Mouse (Mus musculus) CH12.LX (cell line): Measurements from ENCODE around the gene Grap. TPM values are rescaled to one million over a fixed set of nuclear protein-coding genes. Genes with fewer than 3 reads are reported as not detected.

Experiments used
- DNase-seq: peaks from one replicate; pipeline ENCODE4 v3.0.0-alpha.2; 2013; ENCODE audit errors: extremely low read depth
- H3K27ac ChIP-seq: 2 replicates; pipeline ENCODE4 v1.5.1; 2012; ENCODE audit warnings: low read depth, mild to moderate bottlenecking, control low read depth, moderate library complexity; ENCODE audit not compliant: insufficient read depth
- H3K27me3 ChIP-seq: replicated peaks from 2 replicates; pipeline ENCODE3; 2012; ENCODE audit warnings: inconsistent platforms
- H3K36me3 ChIP-seq, 2 experiments: replicated peaks in 1 of 2; 2 replicates each; pipeline versions ENCODE3 to v1.6.1; 2012; ENCODE audit warnings: inconsistent platforms in 1 of 2, low read length in 1 of 2, mild to moderate bottlenecking in 1 of 2, mixed read lengths in 1 of 2, moderate library complexity in 1 of 2; ENCODE audit not compliant: control insufficient read depth in 1 of 2, insufficient read depth in 1 of 2
- H3K4me1 ChIP-seq, 2 experiments: 2 replicates each; pipeline ENCODE4 v1.6.1; 2012; ENCODE audit warnings: inconsistent platforms in 1 of 2, moderate library complexity in 1 of 2; ENCODE audit not compliant: insufficient read depth in 2 of 2, control insufficient read depth in 1 of 2
- H3K4me2 ChIP-seq: 2 replicates; pipeline ENCODE4 v1.6.1; 2012; ENCODE audit warnings: low read depth, mild to moderate bottlenecking, control low read depth; ENCODE audit not compliant: poor library complexity, insufficient read depth, severe bottlenecking
- H3K4me3 ChIP-seq, 3 experiments: fragments of 150-350 bp in 1 of 3; sonication (generic) in 1 of 3; replicated peaks in 1 of 3; 2 replicates each; pipeline versions ENCODE3 to v1.5.1; 2011 to 2012; ENCODE audit warnings: low read depth in 2 of 3, low read length in 2 of 3, mild to moderate bottlenecking in 2 of 3, moderate library complexity in 2 of 3, control low read depth in 1 of 3, improper control_type of control experiment in 1 of 3, inconsistent platforms in 1 of 3, mixed read lengths in 1 of 3; ENCODE audit not compliant: poor library complexity in 1 of 3
- H3K79me2 ChIP-seq: replicated peaks from 2 replicates; pipeline ENCODE4 v1.6.1; 2012; ENCODE audit warnings: mild to moderate bottlenecking, moderate library complexity; ENCODE audit not compliant: control insufficient read depth, poor library complexity, insufficient read depth, severe bottlenecking; ENCODE audit errors: extremely low read depth
- H3K9ac ChIP-seq: 2 replicates; pipeline ENCODE4 v1.6.1; 2012; ENCODE audit warnings: low read depth, mild to moderate bottlenecking, control low read depth, moderate library complexity; ENCODE audit not compliant: insufficient read depth
- H3K9me3 ChIP-seq: replicated peaks from 2 replicates; pipeline ENCODE3; 2012; ENCODE audit warnings: low read length, inconsistent platforms, mixed read lengths
- BHLHE40 ChIP-seq: IDR thresholded peaks from 2 replicates; pipeline ENCODE4 v1.6.1; 2011; ENCODE audit warnings: mild to moderate bottlenecking, low read depth, low read length, improper control_type of control experiment
- CHD1 ChIP-seq: IDR thresholded peaks from 2 replicates; pipeline ENCODE4 v1.6.1; 2012; ENCODE audit warnings: low read depth, low read length, improper control_type of control experiment, inconsistent platforms
- CHD2 ChIP-seq: IDR thresholded peaks from 2 replicates; pipeline ENCODE4 v1.6.1; 2011; ENCODE audit warnings: low read length, improper control_type of control experiment
- CTCF ChIP-seq, 2 experiments: IDR thresholded peaks in 1 of 2; conservative IDR thresholded peaks in 1 of 2; 2 replicates each; pipeline ENCODE4 v1.5.1; 2011 to 2012; ENCODE audit warnings: low read depth in 2 of 2, low read length in 2 of 2, improper control_type of control experiment in 1 of 2, inconsistent platforms in 1 of 2, mild to moderate bottlenecking in 1 of 2, moderate library complexity in 1 of 2
- E2F4 ChIP-seq: IDR thresholded peaks from 2 replicates; pipeline ENCODE4 v1.6.1; 2011; ENCODE audit warnings: low read depth, low read length, improper control_type of control experiment; ENCODE audit not compliant: insufficient replicate concordance
- ELF1 ChIP-seq: IDR thresholded peaks from 2 replicates; pipeline ENCODE4 v1.6.1; 2014; ENCODE audit warnings: low read depth, mild to moderate bottlenecking, inconsistent platforms, low read length, improper control_type of control experiment
- EP300 ChIP-seq: IDR thresholded peaks from 2 replicates; pipeline ENCODE4 v1.6.1; 2011; ENCODE audit warnings: low read length, improper control_type of control experiment
- ETS1 ChIP-seq: conservative IDR thresholded peaks from 2 replicates; pipeline ENCODE4 v1.6.1; 2012; ENCODE audit warnings: low read depth, mild to moderate bottlenecking, inconsistent platforms, low read length, improper control_type of control experiment, moderate library complexity
- GABPA ChIP-seq: IDR thresholded peaks from 2 replicates; pipeline ENCODE4 v1.6.1; 2012; ENCODE audit warnings: low read depth, low read length, improper control_type of control experiment, inconsistent platforms; ENCODE audit not compliant: insufficient replicate concordance
- HCFC1 ChIP-seq: IDR thresholded peaks from 2 replicates; pipeline ENCODE4 v1.6.1; 2012; ENCODE audit warnings: low read depth, mild to moderate bottlenecking, inconsistent platforms, low read length, improper control_type of control experiment
- IRF4 ChIP-seq: IDR thresholded peaks from 2 replicates; pipeline ENCODE4 v1.6.1; 2014; ENCODE audit warnings: low read depth, mild to moderate bottlenecking, inconsistent platforms, low read length, improper control_type of control experiment
- JUND ChIP-seq: conservative IDR thresholded peaks from 2 replicates; pipeline ENCODE4 v1.6.1; 2011; ENCODE audit warnings: low read depth, low read length, improper control_type of control experiment
- MAX ChIP-seq: IDR thresholded peaks from 2 replicates; pipeline ENCODE4 v1.6.1; 2011; ENCODE audit warnings: low read length, improper control_type of control experiment
- MAZ ChIP-seq: IDR thresholded peaks from 2 replicates; pipeline ENCODE4 v1.6.1; 2012; ENCODE audit warnings: low read depth, mild to moderate bottlenecking, inconsistent platforms, low read length, improper control_type of control experiment, moderate library complexity
- MEF2A ChIP-seq: IDR thresholded peaks from 2 replicates; pipeline ENCODE4 v1.6.1; 2014; ENCODE audit warnings: low read depth, mild to moderate bottlenecking, inconsistent platforms, low read length, improper control_type of control experiment, borderline replicate concordance
- MXI1 ChIP-seq: IDR thresholded peaks from 2 replicates; pipeline ENCODE4 v1.6.1; 2011; ENCODE audit warnings: mild to moderate bottlenecking, low read depth, low read length, improper control_type of control experiment
- MYC ChIP-seq: IDR thresholded peaks from 2 replicates; pipeline ENCODE4 v1.6.1; 2011; ENCODE audit warnings: low read depth, mild to moderate bottlenecking, improper control_type of control experiment, low read length
- NELFE ChIP-seq: IDR thresholded peaks from 2 replicates; pipeline ENCODE4 v1.6.1; 2011; ENCODE audit warnings: low read depth, low read length, improper control_type of control experiment
- NRF1 ChIP-seq: IDR thresholded peaks from 2 replicates; pipeline ENCODE4 v1.6.1; 2014; ENCODE audit warnings: low read depth, mild to moderate bottlenecking, inconsistent platforms, low read length, improper control_type of control experiment, moderate library complexity
- POLR2A ChIP-seq: IDR thresholded peaks from 2 replicates; pipeline ENCODE4 v1.6.1; 2011; ENCODE audit warnings: low read depth, mild to moderate bottlenecking, improper control_type of control experiment, low read length
- RAD21 ChIP-seq: IDR thresholded peaks from 2 replicates; pipeline ENCODE4 v1.6.1; 2011; ENCODE audit warnings: low read depth, mild to moderate bottlenecking, low read length, improper control_type of control experiment, moderate library complexity
- RCOR1 ChIP-seq: conservative IDR thresholded peaks from 2 replicates; pipeline ENCODE4 v1.6.1; 2012; ENCODE audit warnings: low read depth, mild to moderate bottlenecking, inconsistent platforms, low read length, improper control_type of control experiment
- SIN3A ChIP-seq: IDR thresholded peaks from 2 replicates; pipeline ENCODE4 v1.6.1; 2012; ENCODE audit warnings: low read length, improper control_type of control experiment, inconsistent platforms
- TBP ChIP-seq: conservative IDR thresholded peaks from 2 replicates; pipeline ENCODE4 v1.6.1; 2011; ENCODE audit warnings: low read depth, low read length, improper control_type of control experiment
- TCF12 ChIP-seq: IDR thresholded peaks from 2 replicates; pipeline ENCODE4 v1.6.1; 2014; ENCODE audit warnings: low read depth, mild to moderate bottlenecking, inconsistent platforms, low read length, improper control_type of control experiment
- UBTF ChIP-seq: IDR thresholded peaks from 2 replicates; pipeline ENCODE4 v1.6.1; 2012; ENCODE audit warnings: low read depth, mild to moderate bottlenecking, inconsistent platforms, low read length, improper control_type of control experiment, moderate library complexity
- USF1 ChIP-seq: IDR thresholded peaks from 2 replicates; pipeline ENCODE4 v1.6.1; 2014; ENCODE audit warnings: low read depth, mild to moderate bottlenecking, inconsistent platforms, low read length, improper control_type of control experiment
- ZC3H11A ChIP-seq: IDR thresholded peaks from 2 replicates; pipeline ENCODE4 v1.6.1; 2012; ENCODE audit warnings: low read depth, mild to moderate bottlenecking, inconsistent platforms, low read length, improper control_type of control experiment
- ZKSCAN1 ChIP-seq: IDR thresholded peaks from 2 replicates; pipeline ENCODE4 v1.6.1; 2012; ENCODE audit warnings: low read depth, inconsistent platforms, low read length, improper control_type of control experiment, borderline replicate concordance
- ZMIZ1 ChIP-seq: IDR thresholded peaks from 2 replicates; pipeline ENCODE4 v1.6.1; 2012; ENCODE audit warnings: low read depth, mild to moderate bottlenecking, inconsistent platforms, low read length, improper control_type of control experiment
- ZNF384 ChIP-seq: IDR thresholded peaks from 2 replicates; pipeline ENCODE4 v1.6.1; 2012; ENCODE audit warnings: low read depth, low read length, improper control_type of control experiment, inconsistent platforms
- dilution Hi-C: fragments of 300-500 bp; cut with MboI; formaldehyde crosslinking; loops from 2 replicates; pipeline ENCODE4 v1.14.3; 2020; ENCODE audit warnings: low sequenced_read_pairs; ENCODE audit not compliant: extremely low pct_unique_long_range_greater_than_20kb, extremely low pct_ligation_motif_present
- in situ Hi-C: fragments of 300-500 bp; cut with MboI; formaldehyde crosslinking; loops from 3 replicates; pipeline ENCODE4 v1.14.3; 2019; ENCODE audit warnings: low sequenced_read_pairs, low pct_ligation_motif_present, low pct_unique_long_range_greater_than_20kb, mixed read lengths
- polyA plus RNA-seq: library from polyadenylated mRNA; unstranded; fragments of >175 nt; gene quantifications from 2 replicates; pipeline ENCODE4 v1.2.1, GENCODE M21; 2012; ENCODE audit warnings: low read depth; ENCODE audit not compliant: insufficient read length
- total RNA-seq, 2 experiments: library from RNA; depleted of rRNA; stranded (reverse); fragments of 300-350 nt in 1 of 2; fragments of >200 nt in 1 of 2; gene quantifications; 2 replicates each; pipeline ENCODE4 v1.2.3; 2012 to 2014

Gene Grap
- total and polyA plus RNA-seq, 3 experiments: 274 to 412 (median 280) TPM

- peaks cover 84 to 98% of the 10 kb centered on the region in 2 experiments for H3K36me3 ChIP-seq
- in situ Hi-C loops (no loop called here), dilution Hi-C loops (no loop called here)
- peaks cover 42 to 69% of the 10 kb centered on the region in 2 experiments for H3K4me1 ChIP-seq
- no peak for DNase-seq
- peak overlapping the region; percentile 85 for H3K4me2 ChIP-seq
- TF ChIP-seq MEF2A (0 out of 2 replicates have a peak, but pooled peaks have one; percentile 16), IRF4 (no peak), TCF12 (0 out of 2 replicates have a peak, but pooled peaks have one; percentile 10)
- H3K79me2 ChIP-seq: peaks cover 98% of the 10 kb centered on the region
- peak overlapping the region; percentile 26 to 65 (median 31) for H3K4me3 ChIP-seq
- H3K27me3 ChIP-seq: no peaks in the 10 kb centered on the region
- peak overlapping the region; percentile 100 for H3K9ac ChIP-seq
- H3K27ac ChIP-seq: peak overlapping the region; percentile 84
- H3K9me3 ChIP-seq: no peaks in the 10 kb centered on the region
Observed at GRCm38 (mm10) chr11:61660001-61660400, 6.9 kb downstream of the Grap start.

GRCm38 (mm10) chr11:61660806-61661392 lies 7.8 kb downstream of the Grap start:
- H3K4me1 ChIP-seq: peaks cover 51 to 78% of the 10 kb centered on the region in 2 experiments
- dilution Hi-C loops (no loop called here), in situ Hi-C loops (no loop called here)
- H3K4me3 ChIP-seq: peak overlapping the region; percentile 26 to 65 (median 30)
- H3K9ac ChIP-seq: peak overlapping the region; percentile 100; the same call in 1 of the 2 replicates
- H3K27ac ChIP-seq: peak overlapping the region; percentile 92
- H3K27me3 ChIP-seq: no peaks in the 10 kb centered on the region
- H3K36me3 ChIP-seq: peaks cover 86 to 98% of the 10 kb centered on the region in 2 experiments
- DNase-seq: peak; percentile 45
- H3K79me2 ChIP-seq: peaks cover 92% of the 10 kb centered on the region
- H3K9me3 ChIP-seq: no peaks in the 10 kb centered on the region
- H3K4me2 ChIP-seq: peak overlapping the region; percentile 85
- no peak; the same call in 1 of the 2 replicates for TF ChIP-seq POLR2A
- 0 out of 2 replicates have a peak, but pooled peaks have one; percentile 21 for TF ChIP-seq IRF4
- peak; percentile 68 for TF ChIP-seq ETS1
- no peak for TF ChIP-seq USF1
- TF ChIP-seq CTCF (conservative IDR thresholded peaks at IDR 0.05 in 1 of 2, IDR thresholded peaks at IDR 0.05 in 1 of 2; ENCODE audit: low read depth in 2 of 2, low read length in 2 of 2): no peak
- peak; percentile 15; the same call in 1 of the 2 replicates for TF ChIP-seq CHD2
- TF ChIP-seq RCOR1: no peak; the same call in 1 of the 2 replicates
- TF ChIP-seq ZC3H11A: no peak
- TF ChIP-seq ZMIZ1: peak; percentile 20; the same call in 1 of the 2 replicates
- TF ChIP-seq NRF1: no peak
- no peak for TF ChIP-seq GABPA
- peak; percentile 49; the same call in 1 of the 2 replicates for TF ChIP-seq ELF1
- peak; percentile 99 for TF ChIP-seq ZNF384
- TF ChIP-seq MAX: no peak
- no peak; the same call in 1 of the 2 replicates for TF ChIP-seq JUND
- peak; percentile 49; the same call in 1 of the 2 replicates for TF ChIP-seq BHLHE40
- TF ChIP-seq SIN3A: no peak; the same call in 1 of the 2 replicates
- peak; percentile 61; the same call in 1 of the 2 replicates for TF ChIP-seq MYC
- no peak for TF ChIP-seq TBP
- no peak; the same call in 1 of the 2 replicates for TF ChIP-seq CHD1
- peak; percentile 44; the same call in 1 of the 2 replicates for TF ChIP-seq HCFC1
- TF ChIP-seq UBTF: 0 out of 2 replicates have a peak, but pooled peaks have one; percentile 4
- no peak for TF ChIP-seq E2F4
- TF ChIP-seq NELFE: no peak
- TF ChIP-seq EP300: peak; percentile 65
- TF ChIP-seq MXI1: 0 out of 2 replicates have a peak, but pooled peaks have one; percentile 13
- no peak for TF ChIP-seq MAZ
- TF ChIP-seq RAD21: no peak
- TF ChIP-seq ZKSCAN1: no peak
